10 mouse cellular contexts compared by ENCODE assay signal in the genomic region with DNA sequence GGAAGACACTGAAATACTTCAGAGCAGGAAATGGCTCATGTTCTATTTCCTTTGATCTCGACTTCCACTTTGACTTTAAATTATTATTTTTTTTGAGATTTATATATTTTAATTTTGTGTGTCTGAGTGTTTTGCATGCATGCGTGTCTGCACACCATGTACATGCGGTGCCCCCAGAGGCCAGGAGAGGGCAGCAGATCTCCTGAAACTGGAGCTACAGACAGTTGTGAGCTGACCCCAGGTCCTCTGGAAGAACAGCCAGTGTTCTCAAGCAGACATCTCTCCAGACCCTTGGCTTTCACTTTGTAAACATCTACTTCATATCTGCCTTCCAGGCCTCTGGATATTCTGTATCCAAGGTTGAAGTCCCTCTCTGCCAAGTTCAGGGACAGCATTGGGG. TPM values are rescaled to one million over a fixed set of nuclear protein-coding genes. Genes with fewer than 3 reads are reported as not detected.
A peak's percentile ranks its signal among the peaks of the same experiment; 100 is the strongest.
DNase-seq lines count a peak whose midpoint lies in the region; ATAC-seq and TF ChIP-seq lines count a peak whose summit lies in the region.
"Had no signal": no experiment of that assay in that cellular context is flagged by ENCODE, and none has a peak within 500 bp of the region (broad histone marks: within the 10 kb centered on the region; RNA-seq: fewer than 3 reads in every experiment).

No protein-coding gene starts in this region.

- no peak overlapping the region for H3K4me3 ChIP-seq in forebrain, embryonic 11.5 days (ENCODE audit: low read depth, low read length)
- no peak overlapping the region for H3K4me3 ChIP-seq in forebrain, embryonic 16.5 days (replicated peaks; ENCODE audit: low read length)
- no peak overlapping the region for H3K4me3 ChIP-seq in midbrain, embryonic 14.5 days (replicated peaks; ENCODE audit: low read depth, low read length)
- H3K4me3 ChIP-seq in midbrain, embryonic 15.5 days = no peak overlapping the region
- H3K4me3 ChIP-seq in midbrain, postnatal 0 days (ENCODE audit: low read depth, low read length) = no peak overlapping the region
- H3K4me3 ChIP-seq: hindbrain, embryonic 15.5 days; neural tube, embryonic 13.5 days had no signal

- no peaks in the 10 kb centered on the region for H3K36me3 ChIP-seq in forebrain, embryonic 11.5 days (ENCODE audit: control insufficient read depth, insufficient read depth, low read length)
- no peaks in the 10 kb centered on the region for H3K36me3 ChIP-seq in forebrain, embryonic 16.5 days (ENCODE audit: control insufficient read depth, insufficient read depth)
- no peaks in the 10 kb centered on the region for H3K36me3 ChIP-seq in midbrain, embryonic 14.5 days (ENCODE audit: control insufficient read depth, insufficient read depth, low read length)
- no peaks in the 10 kb centered on the region for H3K36me3 ChIP-seq in midbrain, embryonic 15.5 days (replicated peaks)
- no peaks in the 10 kb centered on the region for H3K36me3 ChIP-seq in midbrain, postnatal 0 days (ENCODE audit: insufficient read depth, low read length)
- H3K36me3 ChIP-seq: hindbrain, embryonic 15.5 days; neural tube, embryonic 13.5 days had no signal

- H3K9me3 ChIP-seq in forebrain, embryonic 11.5 days (ENCODE audit: control insufficient read depth, low read length) = no peaks in the 10 kb centered on the region
- H3K9me3 ChIP-seq in forebrain, embryonic 16.5 days (ENCODE audit: control insufficient read depth, low read length) = no peaks in the 10 kb centered on the region
- no peaks in the 10 kb centered on the region for H3K9me3 ChIP-seq in midbrain, embryonic 14.5 days (ENCODE audit: control insufficient read depth, low read length)
- no peaks in the 10 kb centered on the region for H3K9me3 ChIP-seq in midbrain, embryonic 15.5 days
- H3K9me3 ChIP-seq in midbrain, postnatal 0 days (ENCODE audit: low read length) = no peaks in the 10 kb centered on the region
- H3K9me3 ChIP-seq: hindbrain, embryonic 15.5 days; neural tube, embryonic 13.5 days had no signal

- ATAC-seq in forebrain, embryonic 11.5 days (replicated peaks; ENCODE audit: low FRiP score) = no peak
- no peak for ATAC-seq in forebrain, embryonic 16.5 days
- no peak for ATAC-seq in midbrain, embryonic 14.5 days (ENCODE audit: low FRiP score, low TSS enrichment)
- no peak for ATAC-seq in midbrain, embryonic 15.5 days (replicated peaks)
- ATAC-seq in midbrain, postnatal 0 days (ENCODE audit: low FRiP score) = no peak

- no peak overlapping the region for H3K9ac ChIP-seq in forebrain, embryonic 11.5 days (ENCODE audit: low read length)
- H3K9ac ChIP-seq in forebrain, embryonic 16.5 days (replicated peaks; ENCODE audit: low read depth, low read length) = no peak overlapping the region
- H3K9ac ChIP-seq in midbrain, embryonic 14.5 days (replicated peaks; ENCODE audit: low read length) = no peak overlapping the region
- no peak overlapping the region for H3K9ac ChIP-seq in midbrain, embryonic 15.5 days
- H3K9ac ChIP-seq in midbrain, postnatal 0 days (replicated peaks; ENCODE audit: low read length, poor library complexity, severe bottlenecking) = no peak overlapping the region
- H3K9ac ChIP-seq: hindbrain, embryonic 15.5 days; neural tube, embryonic 13.5 days had no signal

- no peaks in the 10 kb centered on the region; the same call in 1 of the 2 replicates for H3K4me1 ChIP-seq in forebrain, embryonic 11.5 days (replicated peaks; ENCODE audit: control insufficient read depth, insufficient read depth, low read length)
- H3K4me1 ChIP-seq in forebrain, embryonic 16.5 days (replicated peaks; ENCODE audit: control insufficient read depth, insufficient read depth, low read length) = peaks cover 7% of the 10 kb centered on the region
- peaks cover 7% of the 10 kb centered on the region; the same call in 1 of the 2 replicates for H3K4me1 ChIP-seq in midbrain, embryonic 14.5 days (ENCODE audit: control insufficient read depth, insufficient read depth, low read length)
- H3K4me1 ChIP-seq in midbrain, embryonic 15.5 days = peaks cover 13% of the 10 kb centered on the region
- no peaks in the 10 kb centered on the region for H3K4me1 ChIP-seq in midbrain, postnatal 0 days (ENCODE audit: insufficient read depth, low read length)

- TF ChIP-seq CTCF in midbrain, postnatal 0 days (IDR thresholded peaks at IDR 0.05) = peak; percentile 77

- 41% methylated on average over 3 of the region's 3 CpGs for WGBS in forebrain, embryonic 11.5 days
- WGBS in forebrain, embryonic 16.5 days = 29% methylated on average over 3 of the region's 3 CpGs
- whole genome bisulfite sequencing in midbrain, embryonic 14.5 days = 48% methylated on average over 3 of the region's 3 CpGs
- WGBS in midbrain, embryonic 15.5 days = 30% methylated on average over 3 of the region's 3 CpGs
- whole genome bisulfite sequencing in midbrain, postnatal 0 days = 33% methylated on average over 3 of the region's 3 CpGs

- no peak overlapping the region for H3K27ac ChIP-seq in forebrain, embryonic 11.5 days (ENCODE audit: low read depth, low read length)
- no peak overlapping the region for H3K27ac ChIP-seq in forebrain, embryonic 16.5 days (ENCODE audit: low read length)
- H3K27ac ChIP-seq in midbrain, embryonic 14.5 days (replicated peaks; ENCODE audit: low read depth, low read length) = no peak overlapping the region
- no peak overlapping the region for H3K27ac ChIP-seq in midbrain, embryonic 15.5 days
- no peak overlapping the region for H3K27ac ChIP-seq in midbrain, postnatal 0 days (ENCODE audit: low read depth, low read length)
- H3K27ac ChIP-seq: hindbrain, embryonic 15.5 days; neural tube, embryonic 13.5 days had no signal

- peak; percentile 74 for DNase-seq in forebrain, embryonic 11.5 days (ENCODE audit: low spot score)
- DNase-seq in midbrain, embryonic 14.5 days = peak; percentile 72
- peak; percentile 29 for DNase-seq in brain, adult 2 months (ENCODE audit: low read depth, low spot score)
- DNase-seq in kidney, postnatal 14 days = peak; percentile 60
- DNase-seq in midbrain, postnatal 0 days (ENCODE audit: low spot score) = peak; percentile 49
- DNase-seq in thymus, postnatal 14 days = peak; percentile 80

- H3K4me2 ChIP-seq in forebrain, embryonic 11.5 days (ENCODE audit: low read depth, low read length, severe bottlenecking) = no peak overlapping the region
- no peak overlapping the region for H3K4me2 ChIP-seq in forebrain, embryonic 16.5 days (ENCODE audit: low read length)
- no peak overlapping the region for H3K4me2 ChIP-seq in midbrain, embryonic 14.5 days (ENCODE audit: low read length)
- H3K4me2 ChIP-seq in midbrain, embryonic 15.5 days = no peak overlapping the region
- no peak overlapping the region for H3K4me2 ChIP-seq in midbrain, postnatal 0 days (ENCODE audit: low read depth, low read length, poor library complexity, severe bottlenecking)
- H3K4me2 ChIP-seq: hindbrain, embryonic 15.5 days; neural tube, embryonic 13.5 days had no signal

- H3K27me3 ChIP-seq in forebrain, embryonic 11.5 days (ENCODE audit: control insufficient read depth, insufficient read depth, low read length) = no peaks in the 10 kb centered on the region
- H3K27me3 ChIP-seq in forebrain, embryonic 16.5 days (replicated peaks; ENCODE audit: control insufficient read depth, insufficient read depth, low read length) = no peaks in the 10 kb centered on the region; the same call in 1 of the 2 replicates
- no peaks in the 10 kb centered on the region for H3K27me3 ChIP-seq in midbrain, embryonic 14.5 days (ENCODE audit: control insufficient read depth, insufficient read depth, low read length)
- peaks cover 3% of the 10 kb centered on the region; the same call in 1 of the 2 replicates for H3K27me3 ChIP-seq in midbrain, embryonic 15.5 days (replicated peaks)
- no peaks in the 10 kb centered on the region for H3K27me3 ChIP-seq in midbrain, postnatal 0 days (ENCODE audit: insufficient read depth, low read length)

RNA-seq across cellular contexts. Expression of a gene that starts 31.4 kb away (rescaled TPM):
- polyA plus RNA-seq in forebrain, embryonic 11.5 days (2014; fragmentation: Nextera tagmentation; extraction: Ambion mirVana) = 0.11 and 0.27 TPM in 2 replicates
- polyA plus RNA-seq in forebrain, embryonic 16.5 days (2015; fragmentation: Nextera tagmentation; extraction: Ambion mirVana) = 0.10 TPM in 1 of 2 replicates, not detected in the other
- polyA plus RNA-seq in midbrain, embryonic 14.5 days (2014; fragmentation: Nextera tagmentation; extraction: Ambion mirVana) = 0.30 TPM in 1 of 2 replicates, not detected in the other
- 0.13 and 0.18 TPM in 2 replicates for polyA plus RNA-seq in midbrain, embryonic 15.5 days (2015; fragmentation: Nextera tagmentation; extraction: Ambion mirVana)
- 0.16 TPM in 1 of 2 replicates, not detected in the other for total RNA-seq in midbrain, postnatal 0 days (2014; rRNA removed)
- 0.09 and 0.43 TPM in 2 replicates for polyA plus RNA-seq in midbrain, postnatal 0 days (2015; fragmentation: Nextera tagmentation; extraction: Ambion mirVana)

RNA-seq across cellular contexts. Expression of a gene that starts 39.8 kb away (rescaled TPM):
- 0.17 and 0.24 TPM in 2 replicates for polyA plus RNA-seq in forebrain, embryonic 11.5 days (2014; fragmentation: Nextera tagmentation; extraction: Ambion mirVana)
- polyA plus RNA-seq in forebrain, embryonic 16.5 days (2015; fragmentation: Nextera tagmentation; extraction: Ambion mirVana) = 0.30 and 0.35 TPM in 2 replicates
- polyA plus RNA-seq in midbrain, embryonic 14.5 days (2014; fragmentation: Nextera tagmentation; extraction: Ambion mirVana) = 0.58 TPM in 1 of 2 replicates, not detected in the other
- 0.22 and 0.61 TPM in 2 replicates for polyA plus RNA-seq in midbrain, embryonic 15.5 days (2015; fragmentation: Nextera tagmentation; extraction: Ambion mirVana)
- 0.66 and 1.6 TPM in 2 replicates for total RNA-seq in midbrain, postnatal 0 days (2014; rRNA removed)
- polyA plus RNA-seq in midbrain, postnatal 0 days (2015; fragmentation: Nextera tagmentation; extraction: Ambion mirVana) = 0.31 and 0.55 TPM in 2 replicates

Comparison
In these comparisons a context has a peak if more than half of its experiments do, and no peak if none do; other contexts are left out.
1. DNase-seq: peak in every context shown above with its lines; median percentile 80 in thymus, postnatal 14 days; 74 in forebrain, embryonic 11.5 days; 72 in midbrain, embryonic 14.5 days; 60 in kidney, postnatal 14 days; 49 in midbrain, postnatal 0 days; 29 in brain, adult 2 months.